Mouse (Mus musculus): ENCODE measurements at regions not wholly inside any gene's neighbourhood (a gene's known extent, or its start where the extent isn't known, plus 50 kb on each side); places are given as distances from the start of the nearest gene placed in this dataset.

DNA sequence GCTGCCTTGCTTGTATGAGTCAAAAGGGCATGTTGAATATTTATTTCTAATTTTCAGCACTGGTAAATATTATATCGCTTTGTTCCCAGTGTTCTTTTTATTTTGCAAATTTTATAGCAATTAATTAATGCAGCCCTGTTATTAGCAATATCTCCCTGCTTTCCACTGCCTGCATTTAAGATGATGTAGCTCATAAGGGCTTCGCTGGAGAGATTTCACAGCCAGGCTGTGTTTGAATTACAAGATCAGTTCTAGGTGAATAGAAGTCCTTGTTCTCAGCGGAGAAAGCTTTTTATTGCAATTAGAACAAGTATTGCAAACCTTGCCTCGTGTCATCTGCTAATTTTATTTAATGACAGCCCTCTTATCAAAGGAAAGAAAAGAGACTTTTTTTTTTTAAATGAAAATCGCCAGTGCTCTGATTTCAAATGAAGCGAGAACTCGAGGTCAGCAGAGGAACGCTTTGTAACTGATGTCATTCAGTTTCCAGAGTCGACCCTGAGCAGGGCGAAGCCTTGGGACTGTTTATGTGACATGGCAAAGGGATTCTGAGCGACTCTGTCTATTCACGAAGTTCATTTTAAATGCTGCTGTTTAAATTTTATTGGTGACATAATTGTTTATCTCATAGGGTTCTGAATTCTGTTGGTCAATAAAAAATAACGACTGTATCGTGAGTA is 378.7 kb upstream of the Mki67 start:
- Histone ChIP-seq H3K79me2 (ENCODE audit: control insufficient read depth, insufficient read depth) (no peaks in the 10 kb centered on the region), H3K36me3 (ENCODE audit: control insufficient read depth, insufficient read depth) (no peaks in the 10 kb centered on the region), H3K4me2 (ENCODE audit: low read depth) (no peak overlapping the region), H3K27me3 (ENCODE audit: control insufficient read depth, insufficient read depth, insufficient read length) (peaks cover 9% of the 10 kb centered on the region), H3K4me3 (no peak overlapping the region), H3ac (ENCODE audit: control insufficient read depth, insufficient read length) (no peak overlapping the region)
- TF ChIP-seq REST (IDR thresholded peaks at IDR 0.05; ENCODE audit: insufficient read depth, insufficient read length) (no peak), CEBPB (IDR thresholded peaks at IDR 0.05; ENCODE audit: insufficient read depth, poor library complexity, severe bottlenecking) (no peak), POLR2A (IDR thresholded peaks at IDR 0.05; ENCODE audit: insufficient read length, low read depth) (no peak), MYOD1 (IDR thresholded peaks at IDR 0.05; ENCODE audit: control insufficient read depth in 1 of 3, insufficient read length in 2 of 3, low read depth in 2 of 3) (no peak), POLR2AphosphoS2 (IDR thresholded peaks at IDR 0.05; ENCODE audit: insufficient read length, low read depth) (no peak), MYOG (IDR thresholded peaks at IDR 0.05; ENCODE audit: control insufficient read depth in 1 of 3, insufficient read depth in 1 of 3, insufficient read length in 2 of 3, low read depth in 2 of 3) (no peak), TCF3 (IDR thresholded peaks at IDR 0.05; ENCODE audit: insufficient read length, low read depth) (no peak), TCF12 (IDR thresholded peaks at IDR 0.05; ENCODE audit: insufficient read depth, poor library complexity, severe bottlenecking) (no peak), MAX (IDR thresholded peaks at IDR 0.05; ENCODE audit: low read depth) (no peak), USF1 (IDR thresholded peaks at IDR 0.05; ENCODE audit: low read depth) (no peak), SRF (IDR thresholded peaks at IDR 0.05; ENCODE audit: control insufficient read depth, insufficient read length, low read depth) (no peak), E2F4 (IDR thresholded peaks at IDR 0.05; ENCODE audit: insufficient read depth) (no peak)

DNA sequence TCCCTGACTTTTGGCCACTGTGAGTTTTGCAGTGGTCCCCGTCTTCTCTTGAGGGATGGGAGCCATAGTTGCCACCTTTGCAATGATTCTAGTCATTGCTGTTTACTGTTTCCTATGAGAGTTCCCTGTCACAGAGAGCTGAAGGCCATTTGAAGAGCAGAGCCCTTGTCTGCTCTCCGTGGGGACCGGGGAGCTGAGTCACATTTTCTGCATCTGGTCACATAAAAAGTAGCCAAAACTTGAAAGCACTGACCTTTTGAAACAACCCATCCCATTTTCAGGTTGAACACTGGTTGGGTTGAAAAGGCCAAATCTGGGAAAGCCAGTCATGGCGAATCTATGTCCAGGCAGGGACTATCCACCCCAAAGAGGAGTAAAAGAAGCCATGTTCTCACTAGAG is 387.9 kb upstream of the Mki67 start:
- no peak overlapping the region for H3ac ChIP-seq (ENCODE audit: control insufficient read depth, insufficient read length)
- TF ChIP-seq MAX (IDR thresholded peaks at IDR 0.05; ENCODE audit: low read depth) (no peak), TCF12 (IDR thresholded peaks at IDR 0.05; ENCODE audit: insufficient read depth, poor library complexity, severe bottlenecking) (no peak), TCF3 (IDR thresholded peaks at IDR 0.05; ENCODE audit: insufficient read length, low read depth) (no peak), POLR2A (IDR thresholded peaks at IDR 0.05; ENCODE audit: insufficient read length, low read depth) (no peak), POLR2AphosphoS2 (IDR thresholded peaks at IDR 0.05; ENCODE audit: insufficient read length, low read depth) (no peak), SRF (IDR thresholded peaks at IDR 0.05; ENCODE audit: control insufficient read depth, insufficient read length, low read depth) (no peak), USF1 (IDR thresholded peaks at IDR 0.05; ENCODE audit: low read depth) (no peak), REST (IDR thresholded peaks at IDR 0.05; ENCODE audit: insufficient read depth, insufficient read length) (no peak), E2F4 (IDR thresholded peaks at IDR 0.05; ENCODE audit: insufficient read depth) (no peak), CEBPB (IDR thresholded peaks at IDR 0.05; ENCODE audit: insufficient read depth, poor library complexity, severe bottlenecking) (no peak), MYOD1 (IDR thresholded peaks at IDR 0.05; ENCODE audit: control insufficient read depth in 1 of 3, insufficient read length in 2 of 3, low read depth in 2 of 3) (no peak), MYOG (IDR thresholded peaks at IDR 0.05; ENCODE audit: control insufficient read depth in 1 of 3, insufficient read depth in 1 of 3, insufficient read length in 2 of 3, low read depth in 2 of 3) (no peak)

GRCm38 (mm10) chr7:136112163-136112562 is 396.0 kb upstream of the Mki67 start:
- Histone ChIP-seq H3K27me3 (ENCODE audit: control insufficient read depth, insufficient read depth, insufficient read length) (no peaks in the 10 kb centered on the region), H3K79me2 (ENCODE audit: control insufficient read depth, insufficient read depth) (no peaks in the 10 kb centered on the region), H3K4me3 (no peak overlapping the region), H3K4me2 (ENCODE audit: low read depth) (no peak overlapping the region), H3K36me3 (ENCODE audit: control insufficient read depth, insufficient read depth) (no peaks in the 10 kb centered on the region), H3ac (ENCODE audit: control insufficient read depth, insufficient read length) (no peak overlapping the region)
- TF ChIP-seq USF1 (IDR thresholded peaks at IDR 0.05; ENCODE audit: low read depth) (no peak), TCF12 (IDR thresholded peaks at IDR 0.05; ENCODE audit: insufficient read depth, poor library complexity, severe bottlenecking) (no peak), E2F4 (IDR thresholded peaks at IDR 0.05; ENCODE audit: insufficient read depth) (no peak), MAX (IDR thresholded peaks at IDR 0.05; ENCODE audit: low read depth) (no peak), REST (IDR thresholded peaks at IDR 0.05; ENCODE audit: insufficient read depth, insufficient read length) (no peak), SRF (IDR thresholded peaks at IDR 0.05; ENCODE audit: control insufficient read depth, insufficient read length, low read depth) (no peak), POLR2AphosphoS2 (IDR thresholded peaks at IDR 0.05; ENCODE audit: insufficient read length, low read depth) (no peak), TCF3 (IDR thresholded peaks at IDR 0.05; ENCODE audit: insufficient read length, low read depth) (no peak), MYOG (IDR thresholded peaks at IDR 0.05; ENCODE audit: control insufficient read depth in 1 of 3, insufficient read depth in 1 of 3, insufficient read length in 2 of 3, low read depth in 2 of 3) (no peak), MYOD1 (IDR thresholded peaks at IDR 0.05; ENCODE audit: control insufficient read depth in 1 of 3, insufficient read length in 2 of 3, low read depth in 2 of 3) (no peak), CEBPB (IDR thresholded peaks at IDR 0.05; ENCODE audit: insufficient read depth, poor library complexity, severe bottlenecking) (no peak), POLR2A (IDR thresholded peaks at IDR 0.05; ENCODE audit: insufficient read length, low read depth) (no peak)

More for the DNA sequence above, 387.9 kb upstream of the Mki67 start:
- Histone ChIP-seq H3K79me2 (ENCODE audit: control insufficient read depth, insufficient read depth) (no peaks in the 10 kb centered on the region), H3K4me2 (ENCODE audit: low read depth) (no peak overlapping the region), H3K27me3 (ENCODE audit: control insufficient read depth, insufficient read depth, insufficient read length) (no peaks in the 10 kb centered on the region), H3K4me3 (no peak overlapping the region), H3K36me3 (ENCODE audit: control insufficient read depth, insufficient read depth) (no peaks in the 10 kb centered on the region)

DNA sequence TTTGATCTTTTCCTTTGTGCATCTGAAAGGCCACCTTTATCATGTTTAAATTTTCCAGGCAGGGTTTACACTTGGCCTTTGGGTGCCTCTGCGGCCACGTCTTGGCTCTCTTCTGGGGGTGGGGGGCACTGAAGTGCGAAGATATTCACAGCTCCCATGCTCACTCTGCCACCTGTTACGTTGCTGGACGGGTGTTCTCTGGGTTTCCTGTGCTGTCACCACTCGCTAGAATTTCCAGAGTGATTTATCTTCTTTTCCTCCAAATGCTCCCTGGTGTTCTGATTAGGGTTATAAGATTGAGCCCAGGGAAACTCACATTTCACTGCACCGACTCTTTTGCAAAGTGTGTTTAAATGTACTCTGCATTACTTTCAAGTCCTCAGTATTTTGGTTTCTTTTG is 404.8 kb upstream of the Mki67 start:
- Histone ChIP-seq H3ac (ENCODE audit: control insufficient read depth, insufficient read length) (no peak overlapping the region), H3K4me3 (no peak overlapping the region), H3K36me3 (ENCODE audit: control insufficient read depth, insufficient read depth) (no peaks in the 10 kb centered on the region), H3K4me2 (ENCODE audit: low read depth) (no peak overlapping the region), H3K79me2 (ENCODE audit: control insufficient read depth, insufficient read depth) (no peaks in the 10 kb centered on the region), H3K27me3 (ENCODE audit: control insufficient read depth, insufficient read depth, insufficient read length) (no peaks in the 10 kb centered on the region)
- TF ChIP-seq REST (IDR thresholded peaks at IDR 0.05; ENCODE audit: insufficient read depth, insufficient read length) = no peak
- TF ChIP-seq POLR2AphosphoS2 (IDR thresholded peaks at IDR 0.05; ENCODE audit: insufficient read length, low read depth) = no peak
- TF ChIP-seq USF1 (IDR thresholded peaks at IDR 0.05; ENCODE audit: low read depth) = no peak
- TF ChIP-seq TCF12 (IDR thresholded peaks at IDR 0.05; ENCODE audit: insufficient read depth, poor library complexity, severe bottlenecking) = no peak

Measured in myocyte (in vitro differentiated cells).